Mouse (Mus musculus) liver, adult 2 months (tissue): ENCODE measurements at regions not wholly inside any gene's neighbourhood (a gene's known extent, or its start where the extent isn't known, plus 50 kb on each side); places are given as distances from the start of the nearest gene placed in this dataset.

Source experiments
- CTCF ChIP-seq: fragments of 200-500 bp; IDR thresholded peaks from 2 replicates; pipeline ENCODE4 v1.5.1; 2011; ENCODE audit warnings: low read depth, low read length, control low read depth
- POLR2A ChIP-seq: fragments of 200-500 bp; IDR thresholded peaks from 2 replicates; pipeline ENCODE4 v1.6.1; 2011; ENCODE audit warnings: low read length, control low read depth; ENCODE audit not compliant: insufficient read depth; ENCODE audit errors: extremely low read depth

DNA sequence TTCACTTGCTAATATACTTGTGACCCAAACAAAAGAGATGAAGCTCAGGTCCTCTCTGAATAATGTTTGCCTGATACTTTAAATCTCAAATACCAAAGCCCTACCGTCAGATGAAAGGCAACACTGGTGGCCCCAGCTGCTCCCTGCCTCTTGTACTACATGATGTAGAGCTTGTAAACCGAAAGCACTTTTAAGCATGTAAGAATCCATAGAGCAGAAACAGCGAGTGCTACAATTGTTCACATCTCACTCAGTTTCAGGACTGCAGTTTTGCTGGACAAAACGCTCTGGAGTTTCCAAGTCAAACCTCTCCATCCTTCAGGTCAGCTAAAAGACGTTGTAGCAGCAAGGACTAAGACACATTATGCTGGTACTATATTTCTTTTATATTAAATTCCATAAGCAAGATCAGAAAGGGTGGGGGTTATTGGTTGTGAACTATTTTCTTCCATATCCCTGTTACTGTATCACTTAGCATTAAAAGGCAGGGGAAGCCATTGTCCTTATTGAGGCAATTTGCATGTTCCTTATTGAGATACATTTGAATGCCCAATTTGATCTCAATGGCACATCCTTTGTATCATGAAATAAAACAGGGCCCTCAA lies 562.7 kb upstream of the Slc35b3 start:
- TF ChIP-seq CTCF: no peak
- no peak for TF ChIP-seq POLR2A
